Mouse (Mus musculus) spleen, adult 18-20 months (tissue): ENCODE results near the gene Gm17359.

Experiments
- DNase-seq, 2 experiments: peaks; one replicate each; pipeline ENCODE4 v3.0.0; 2022; ENCODE audit warnings: mixed read lengths in 2 of 2

The Gm17359 gene

GRCm38 (mm10) chr3:79336044-79336766 lies at the start of gene Gm17359:
Gm17359 (plus strand) TSS chr3:79336661.
- no peak for DNase-seq

GRCm38 (mm10) chr3:79287108-79287576 lies 49.3 kb upstream of the Gm17359 start:
- peak; percentile 87 to 90 for DNase-seq

- peak in 1 of 2 experiments; percentile 8 for DNase-seq
Observed at GRCm38 (mm10) chr3:79287699-79288458, 48.6 kb upstream of the Gm17359 start.

GRCm38 (mm10) chr3:79289050-79289449 lies 47.4 kb upstream of the Gm17359 start:
- DNase-seq, result no peak

- DNase-seq, result no peak
Observed at GRCm38 (mm10) chr3:79293023-79293422, 43.4 kb upstream of the Gm17359 start.

- no peak for DNase-seq
Observed at GRCm38 (mm10) chr3:79294701-79295100, 41.8 kb upstream of the Gm17359 start.

GRCm38 (mm10) chr3:79296049-79296448 lies 40.4 kb upstream of the Gm17359 start:
- no peak for DNase-seq

GRCm38 (mm10) chr3:79296586-79296985 lies 39.9 kb upstream of the Gm17359 start:
- no peak for DNase-seq

- DNase-seq, result no peak
Observed at GRCm38 (mm10) chr3:79297281-79297680, 39.2 kb upstream of the Gm17359 start.

GRCm38 (mm10) chr3:79299401-79299800 lies 37.1 kb upstream of the Gm17359 start:
- DNase-seq, result no peak

GRCm38 (mm10) chr3:79308605-79309004 lies 27.9 kb upstream of the Gm17359 start:
- no peak for DNase-seq

- no peak for DNase-seq
Observed at GRCm38 (mm10) chr3:79310184-79310583, 26.3 kb upstream of the Gm17359 start.

GRCm38 (mm10) chr3:79311895-79312294 lies 24.6 kb upstream of the Gm17359 start:
- no peak for DNase-seq

- DNase-seq, result no peak
Observed at GRCm38 (mm10) chr3:79314006-79314698, 22.3 kb upstream of the Gm17359 start.

- DNase-seq, result no peak
Observed at GRCm38 (mm10) chr3:79324697-79325526, 11.5 kb upstream of the Gm17359 start.

- no peak for DNase-seq
Observed at GRCm38 (mm10) chr3:79329691-79330315, 6.7 kb upstream of the Gm17359 start.

- no peak for DNase-seq
Observed at GRCm38 (mm10) chr3:79333051-79333450, 3.4 kb upstream of the Gm17359 start.

- DNase-seq, result no peak
Observed at GRCm38 (mm10) chr3:79333643-79334200, 2.7 kb upstream of the Gm17359 start.

GRCm38 (mm10) chr3:79340737-79341136 lies 4.3 kb downstream of the Gm17359 start:
- DNase-seq, result no peak

- no peak for DNase-seq
Observed at GRCm38 (mm10) chr3:79342961-79343735, 6.7 kb downstream of the Gm17359 start.

- DNase-seq, result no peak
Observed at GRCm38 (mm10) chr3:79349311-79349710, 12.8 kb downstream of the Gm17359 start.
